Mouse (Mus musculus) adrenal gland (tissue): Measurements from ENCODE around the gene Gm2310.
"Not testable (repeated sequence)": the region's sequence is repeated elsewhere in the genome, so short reads cannot be mapped to it uniquely, and the experiment has no call there.

Experiments used
- intact Hi-C: fragments of 180-260 bp; cut with DNase I; formaldehyde crosslinking; loops from one replicate; pipeline ENCODE4 v1.15.1; 2025
- long read RNA-seq, 2 experiments: library from polyadenylated mRNA; unstranded; transcript quantifications; one replicate each; pipeline ENCODE4 v2.0.0; 2020; ENCODE audit warnings: borderline replicate concordance in 1 of 2; ENCODE audit not compliant: insufficient replicate concordance in 1 of 2

The Gm2310 gene
- long read RNA-seq, experiment 1, result 0 reads
- long read RNA-seq, experiment 2, result 0 reads

DNA sequence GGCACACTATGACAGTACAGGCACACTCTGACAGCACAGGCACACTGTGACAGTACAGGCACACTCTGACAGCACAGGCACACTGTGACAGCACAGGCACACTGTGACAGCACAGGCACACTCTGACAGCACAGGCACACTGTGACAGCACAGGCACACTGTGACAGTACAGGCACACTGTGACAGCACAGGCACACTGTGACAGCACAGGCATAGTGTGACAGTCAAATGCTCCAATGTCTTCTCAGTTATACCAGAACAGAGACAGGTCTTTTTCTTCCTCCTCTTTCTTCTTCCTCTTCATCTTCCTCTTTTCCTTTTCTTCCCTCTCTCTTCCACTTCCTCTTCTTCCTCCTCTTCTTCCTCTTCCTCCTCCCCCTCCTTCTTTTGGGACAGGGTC is at the start of gene Gm2310:
Gene Gm2310 (minus strand): TSS at position 101 of the 400 bp plus-strand sequence.
- intact Hi-C loops, result not testable (repeated sequence)

DNA sequence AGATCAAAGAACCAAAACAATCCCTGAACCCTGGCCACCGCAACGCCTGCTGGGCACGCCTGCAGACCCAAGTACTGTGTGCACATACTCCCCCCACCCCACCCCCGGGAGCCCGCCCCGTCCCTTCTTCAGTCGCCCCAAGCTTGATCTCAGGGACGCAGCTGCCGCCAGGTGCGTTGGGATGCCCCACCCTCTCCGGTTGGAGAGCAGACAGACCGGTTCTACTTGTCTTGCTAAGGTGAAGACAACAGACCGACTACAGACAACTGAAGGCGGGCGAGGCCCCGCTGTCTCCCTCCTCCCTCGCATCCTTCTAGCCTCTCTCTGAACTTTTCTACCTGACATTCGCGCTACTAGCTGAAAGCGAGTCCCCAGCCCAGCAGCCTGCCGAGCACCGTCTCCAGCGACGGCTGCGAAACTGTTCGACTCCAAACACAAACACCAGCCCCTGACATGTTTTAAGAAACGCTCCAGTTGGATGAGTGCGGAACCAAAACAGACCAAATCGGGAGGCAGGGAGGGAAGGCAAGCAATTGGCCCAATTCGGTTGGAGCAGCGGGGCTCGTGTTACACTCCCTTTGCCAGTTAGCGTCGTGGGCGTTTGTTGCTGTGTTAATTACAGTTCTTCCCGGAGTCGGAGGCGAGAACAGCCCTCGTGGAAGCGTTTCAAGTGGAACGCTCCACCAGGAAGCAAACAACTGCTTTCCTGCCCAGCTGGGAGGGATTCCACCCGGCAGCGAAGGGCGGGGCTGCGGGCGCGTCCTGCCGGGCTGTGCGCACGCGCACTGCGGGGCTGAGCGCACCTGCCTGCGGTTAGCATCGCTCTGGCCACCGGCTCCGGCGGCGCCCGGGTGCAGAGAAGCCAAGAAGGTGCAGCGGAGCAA is 49.1 kb upstream of the Gm2310 start:
- intact Hi-C loops, result no loop called here

DNA sequence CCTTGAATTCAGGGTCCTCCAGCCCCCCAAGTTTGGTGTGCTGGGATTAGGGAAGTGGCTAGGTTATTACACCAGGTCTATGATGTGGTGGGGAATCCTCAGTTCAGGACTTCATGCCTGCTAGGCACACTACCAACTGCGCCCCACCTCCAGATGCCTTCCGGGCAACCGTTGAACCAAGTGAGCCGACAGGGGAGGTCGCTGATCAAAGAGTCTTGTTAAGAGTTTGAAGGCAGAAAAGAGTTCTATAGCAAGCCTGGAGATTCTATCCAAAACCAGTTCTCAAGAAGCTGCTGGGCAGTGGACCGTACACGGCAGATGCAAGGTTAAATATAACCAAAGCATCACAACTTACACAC is 48.5 kb upstream of the Gm2310 start:
- intact Hi-C loops, result no loop called here

DNA sequence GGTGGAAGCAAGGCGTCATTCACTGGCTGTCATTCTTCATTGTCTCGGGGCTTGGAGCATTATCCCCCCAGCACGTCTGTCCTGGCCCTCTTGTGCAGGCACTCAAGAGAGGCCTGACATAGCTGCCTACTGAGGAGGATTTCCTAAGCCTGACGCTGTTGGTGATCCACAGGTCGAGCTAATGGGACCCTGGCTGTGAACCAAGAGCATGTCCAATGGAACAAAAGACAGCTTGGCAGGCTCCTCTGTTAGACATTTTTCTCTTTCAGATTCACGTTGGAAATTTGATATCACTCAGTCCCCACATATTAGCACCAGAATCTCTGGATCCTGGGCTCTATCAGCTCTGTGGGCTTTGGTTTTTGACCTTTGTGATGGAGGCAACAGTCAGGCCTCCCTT is 45.7 kb upstream of the Gm2310 start:
- intact Hi-C loops, result no loop called here

DNA sequence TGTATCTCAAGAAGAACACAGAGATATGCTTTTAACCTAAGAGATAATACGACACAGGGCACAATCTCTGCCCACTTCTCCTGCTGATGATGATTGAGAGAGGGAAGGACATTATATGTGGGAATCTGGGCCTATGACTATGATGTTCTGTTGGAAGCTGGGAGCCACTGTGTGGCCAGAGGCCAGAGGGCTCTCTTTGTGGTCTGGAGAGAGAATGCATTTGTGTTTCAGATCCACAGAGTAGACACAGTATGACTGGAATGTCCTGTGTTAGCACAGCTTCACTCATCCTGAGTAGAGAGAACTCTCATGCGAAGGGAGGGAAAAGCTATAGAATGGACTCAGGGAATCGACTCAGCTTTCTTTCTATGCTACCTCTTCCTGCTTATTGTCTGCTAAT is 44.6 kb upstream of the Gm2310 start:
- intact Hi-C loops, result no loop called here

- intact Hi-C loops, result no loop called here
Measured at GRCm38 (mm10) chr15:8563423-8564194, 43.9 kb upstream of the Gm2310 start.

- intact Hi-C loops, result no loop called here
Measured at GRCm38 (mm10) chr15:8562776-8563175, 43.0 kb upstream of the Gm2310 start.

GRCm38 (mm10) chr15:8531201-8531600 is 11.4 kb upstream of the Gm2310 start:
- intact Hi-C loops, result no loop called here

DNA sequence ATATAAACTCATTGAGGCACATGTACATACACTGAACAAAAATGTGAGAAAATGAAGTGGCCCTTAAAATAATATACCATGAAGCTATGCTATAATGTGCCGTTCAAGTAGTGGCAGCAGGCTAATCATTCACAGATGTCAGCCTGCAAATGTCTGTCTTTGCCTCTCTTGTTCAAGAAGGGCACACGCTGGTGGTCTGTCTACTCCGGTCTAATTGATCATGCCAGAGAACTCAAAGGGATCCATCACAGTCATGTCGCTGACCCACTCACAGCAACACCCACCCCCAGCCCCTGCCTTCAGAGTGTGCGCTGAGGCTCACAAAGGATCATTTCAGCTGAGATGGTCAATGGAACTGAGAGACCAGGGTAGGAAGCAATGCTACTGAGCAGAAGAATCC is 6.8 kb downstream of the Gm2310 start:
- intact Hi-C loops, result no loop called here

DNA sequence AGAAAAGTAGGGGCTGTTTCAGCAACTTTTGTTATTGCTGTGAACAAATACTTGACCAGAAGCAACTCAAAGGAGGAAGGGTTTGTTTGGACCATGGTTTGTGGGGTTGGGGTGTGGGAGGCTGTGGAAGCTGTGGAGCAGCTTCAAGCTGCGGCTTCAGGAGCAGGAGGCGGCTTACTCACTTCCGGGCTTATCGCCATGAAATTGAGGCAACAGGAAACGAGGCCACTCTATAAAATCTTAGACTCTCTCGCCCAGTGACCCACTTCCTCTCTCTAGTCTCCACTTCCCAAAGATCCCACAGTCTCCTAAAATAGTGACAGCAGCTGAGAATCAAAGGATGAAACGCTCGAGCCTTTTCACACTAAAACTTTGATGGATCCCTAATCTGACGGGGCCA is 7.9 kb downstream of the Gm2310 start:
- intact Hi-C loops, result no loop called here

DNA sequence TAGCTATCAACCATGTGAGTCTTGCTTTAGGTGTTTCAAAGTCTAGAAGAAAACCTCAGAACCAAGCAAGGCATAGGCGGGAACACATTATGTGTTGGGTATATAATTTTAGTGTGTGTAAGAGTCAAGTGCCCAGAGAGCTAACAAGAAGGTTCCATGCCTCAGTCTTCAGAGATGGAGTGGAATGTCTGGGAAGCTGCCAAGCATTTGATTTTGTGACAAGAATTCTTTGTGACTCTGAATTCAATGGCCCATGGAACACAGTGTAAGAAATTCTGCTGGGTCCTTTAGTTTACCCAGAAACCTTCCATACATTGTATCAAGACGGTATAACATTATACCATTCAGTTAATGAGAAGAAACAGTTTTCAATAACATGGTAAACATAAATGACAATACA is 17.3 kb downstream of the Gm2310 start:
- intact Hi-C loops, result no loop called here

GRCm38 (mm10) chr15:8485261-8485660 is 34.5 kb downstream of the Gm2310 start:
- intact Hi-C loops, result no loop called here

GRCm38 (mm10) chr15:8469006-8469575 is 50.7 kb downstream of the Gm2310 start:
- intact Hi-C loops, result no loop called here
